Mouse (Mus musculus) olfactory bulb, adult 2 months (tissue): ENCODE measurements around the gene Edf1.

Experiments
- CTCF ChIP-seq: fragments of 200-500 bp; IDR thresholded peaks from 2 replicates; pipeline ENCODE4 v1.5.1; 2012; ENCODE audit warnings: low read depth, mild to moderate bottlenecking, low read length, moderate library complexity; ENCODE audit not compliant: insufficient read depth
- POLR2A ChIP-seq: fragments of 200-500 bp; IDR thresholded peaks from 2 replicates; pipeline ENCODE4 v1.6.1; 2012; ENCODE audit warnings: mild to moderate bottlenecking, low read depth, low read length, moderate library complexity; ENCODE audit not compliant: insufficient read depth

- TF ChIP-seq CTCF (no peak), POLR2A (no peak)
These were observed 41.1 kb downstream of the Edf1 start for GRCm38 (mm10) chr2:25598749-25599148.
